Mouse (Mus musculus) ovary, postnatal 36 days (tissue): ENCODE data around the gene Rbms3.
A peak's percentile ranks its signal among the peaks of the same experiment; 100 is the strongest.

Experiments used
- DNase-seq: peaks from one replicate; pipeline ENCODE4 v3.0.0; 2022; ENCODE audit warnings: low spot score, mixed read lengths

Rbms3 gene

GRCm38 (mm10) chr9:117251521-117252368 lies 378.0 kb downstream of the Rbms3 start:
- DNase-seq, result peak; percentile 30

GRCm38 (mm10) chr9:117250831-117251165 lies 378.9 kb downstream of the Rbms3 start:
- DNase-seq, result no peak

- DNase-seq, result no peak
These were observed 379.5 kb downstream of the Rbms3 start for GRCm38 (mm10) chr9:117250036-117250830.

GRCm38 (mm10) chr9:117247311-117247980 lies 382.3 kb downstream of the Rbms3 start:
- no peak for DNase-seq

- no peak for DNase-seq
These were observed 383.5 kb downstream of the Rbms3 start for GRCm38 (mm10) chr9:117246173-117246572.

- no peak for DNase-seq
These were observed 386.3 kb downstream of the Rbms3 start for GRCm38 (mm10) chr9:117243365-117243764.

- DNase-seq, result no peak
These were observed 395.0 kb downstream of the Rbms3 start for GRCm38 (mm10) chr9:117234726-117235075.

GRCm38 (mm10) chr9:117234065-117234725 lies 395.5 kb downstream of the Rbms3 start:
- no peak for DNase-seq

GRCm38 (mm10) chr9:117222741-117223140 lies 407.0 kb downstream of the Rbms3 start:
- no peak for DNase-seq

- no peak for DNase-seq
These were observed 408.2 kb downstream of the Rbms3 start for GRCm38 (mm10) chr9:117221481-117221880.

- no peak for DNase-seq
These were observed 413.5 kb downstream of the Rbms3 start for GRCm38 (mm10) chr9:117216026-117216755.

GRCm38 (mm10) chr9:117212023-117212422 lies 417.7 kb downstream of the Rbms3 start:
- no peak for DNase-seq

- DNase-seq, result no peak
These were observed 419.4 kb downstream of the Rbms3 start for GRCm38 (mm10) chr9:117210344-117210743.

- DNase-seq, result no peak
These were observed 424.3 kb downstream of the Rbms3 start for GRCm38 (mm10) chr9:117205395-117205794.

- no peak for DNase-seq
These were observed 429.6 kb downstream of the Rbms3 start for GRCm38 (mm10) chr9:117200067-117200658.

- no peak for DNase-seq
These were observed 432.2 kb downstream of the Rbms3 start for GRCm38 (mm10) chr9:117197531-117197930.

GRCm38 (mm10) chr9:117192565-117193540 lies 436.9 kb downstream of the Rbms3 start:
- DNase-seq, result peak; percentile 70

- no peak for DNase-seq
These were observed 437.6 kb downstream of the Rbms3 start for GRCm38 (mm10) chr9:117192093-117192492.

- DNase-seq, result no peak
These were observed 441.3 kb downstream of the Rbms3 start for GRCm38 (mm10) chr9:117188406-117188805.
